Mouse (Mus musculus) midbrain, embryonic 11.5 days (tissue): ENCODE data around the gene 5730409E04Rik. TPM values are rescaled to one million over a fixed set of nuclear protein-coding genes. Genes with fewer than 3 reads are reported as not detected.

Experiments used
- ATAC-seq: fragments of 200-750 bp; cut with Nextera tagmentation; 2 replicates; pipeline ENCODE4 v1.8.0; 2017; ENCODE audit warnings: moderate TSS enrichment, moderate library complexity; ENCODE audit not compliant: low FRiP score
- DNase-seq: peaks from one replicate; pipeline ENCODE4 v3.0.0; 2015; ENCODE audit warnings: low spot score; ENCODE audit errors: missing footprints
- H3K27ac ChIP-seq: fragments of 300-500 bp; sonication (generic); 2 replicates; pipeline ENCODE4 v1.5.1; 2014; ENCODE audit warnings: low read depth, low read length
- H3K27me3 ChIP-seq: fragments of 300-500 bp; sonication (generic); 2 replicates; pipeline ENCODE4 v1.6.1; 2014; ENCODE audit warnings: mild to moderate bottlenecking, low read length, moderate library complexity, mixed read lengths; ENCODE audit not compliant: control insufficient read depth, insufficient read depth
- H3K36me3 ChIP-seq: fragments of 300-500 bp; sonication (generic); 2 replicates; pipeline ENCODE4 v1.6.1; 2014; ENCODE audit warnings: mild to moderate bottlenecking, low read length, moderate library complexity, mixed read lengths; ENCODE audit not compliant: control insufficient read depth, insufficient read depth
- H3K4me1 ChIP-seq: fragments of 300-500 bp; sonication (generic); 2 replicates; pipeline ENCODE4 v1.6.1; 2014; ENCODE audit warnings: low read length; ENCODE audit not compliant: control insufficient read depth, insufficient read depth
- H3K4me2 ChIP-seq: fragments of 300-500 bp; sonication (generic); 2 replicates; pipeline ENCODE4 v1.6.1; 2014; ENCODE audit warnings: mild to moderate bottlenecking, moderate library complexity
- H3K4me3 ChIP-seq: fragments of 300-500 bp; sonication (generic); 2 replicates; pipeline ENCODE4 v1.5.1; 2014; ENCODE audit warnings: low read depth, low read length
- H3K9ac ChIP-seq: fragments of 300-500 bp; sonication (generic); 2 replicates; pipeline ENCODE4 v1.6.1; 2014; ENCODE audit warnings: low read length
- H3K9me3 ChIP-seq: fragments of 300-500 bp; sonication (generic); 2 replicates; pipeline ENCODE4 v1.6.1; 2016; ENCODE audit warnings: low read length; ENCODE audit not compliant: control insufficient read depth
- WGBS: fragments of 180-500 bp; shearing (Covaris S2); extraction: QIAGEN DNeasy Blood & Tissue Kit; methylation state at CpG from one replicate; pipeline ENCODE4 v1.1.7; 2014; 5-methylcytosine and 5-hydroxymethylcytosine counted together
- microRNA-seq: library from miRNA; unstranded; fragments of <30 nt; microRNA quantifications from one replicate; pipeline ENCODE4, GENCODE M21; 2017
- polyA plus RNA-seq: library from polyadenylated mRNA; unstranded; fragments of >200 nt; fragmentation: Nextera tagmentation; extraction: Ambion mirVana; gene quantifications from 2 replicates; pipeline ENCODE4 v1.2.1, GENCODE M21; 2014

The 5730409E04Rik gene
- polyA plus RNA-seq, 1 experiment from 2014 or later, result 1.7 TPM

- no peak overlapping the region for H3K4me2 ChIP-seq
- no peaks in the 10 kb centered on the region; the same call in 1 of the 2 replicates for H3K27me3 ChIP-seq
- no peak overlapping the region for H3K27ac ChIP-seq
- H3K9ac ChIP-seq, result no peak overlapping the region
- H3K9me3 ChIP-seq, result no peaks in the 10 kb centered on the region
- ATAC-seq, result no peak
- 80% methylated on average over 10 of the region's 10 CpGs for WGBS
- no peaks in the 10 kb centered on the region for H3K4me1 ChIP-seq
- DNase-seq, result no peak
- H3K36me3 ChIP-seq, result no peaks in the 10 kb centered on the region
- H3K4me3 ChIP-seq, result no peak overlapping the region
These were observed 34.8 kb downstream of the 5730409E04Rik start for GRCm38 (mm10) chr4:126644333-126644963.

DNA sequence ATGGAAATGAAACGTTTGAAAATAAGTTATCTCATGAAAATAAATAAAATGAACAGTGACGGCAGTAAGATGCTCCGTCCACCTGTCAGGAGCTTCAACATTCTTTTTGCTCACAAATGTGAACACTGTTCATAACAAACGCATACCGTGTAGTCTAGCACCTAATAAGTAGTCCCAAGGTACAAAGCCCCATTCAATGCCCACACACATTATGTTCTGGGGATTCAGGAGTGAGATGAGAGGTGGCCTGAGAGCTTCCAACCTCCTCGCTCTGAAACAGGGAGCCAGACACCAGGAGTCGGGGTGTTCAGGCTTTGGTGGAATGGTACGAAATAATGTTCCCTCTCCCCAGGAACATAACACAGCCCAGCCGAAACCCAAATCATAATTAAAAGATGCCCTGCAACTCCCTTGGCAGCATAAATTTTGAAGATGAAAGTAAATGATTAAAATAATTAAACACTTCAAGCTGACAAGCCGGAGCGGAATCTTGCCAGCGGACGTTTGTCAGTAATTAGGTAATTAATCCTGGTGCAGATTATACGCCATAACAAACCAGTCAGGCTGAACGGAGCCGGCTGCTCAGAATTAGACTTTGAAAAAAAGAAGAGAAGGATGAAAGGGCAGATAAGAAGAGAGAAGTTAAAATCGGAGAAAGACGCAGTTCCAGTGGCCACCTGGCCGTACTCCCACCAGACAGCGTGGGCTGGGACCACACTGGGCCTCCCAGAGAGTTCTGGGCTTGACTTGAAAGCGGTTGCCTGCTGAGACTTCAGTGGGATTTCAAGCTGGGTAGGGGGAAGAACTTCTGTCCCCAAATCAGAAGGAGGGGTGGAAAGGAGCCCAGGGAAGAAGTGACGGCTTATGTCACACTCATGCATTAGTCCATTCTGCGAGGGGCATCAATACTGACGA lies 38.6 kb downstream of the 5730409E04Rik start:
- no peaks in the 10 kb centered on the region for H3K9me3 ChIP-seq
- no peaks in the 10 kb centered on the region; the same call in 1 of the 2 replicates for H3K27me3 ChIP-seq
- WGBS, result 36% methylated on average over 24 of the region's 24 CpGs
- H3K27ac ChIP-seq, result no peak overlapping the region
- H3K4me1 ChIP-seq, result no peaks in the 10 kb centered on the region
- DNase-seq (no peak), ATAC-seq (no peak)
- H3K4me3 ChIP-seq, result no peak overlapping the region
- H3K9ac ChIP-seq, result no peak overlapping the region
- H3K4me2 ChIP-seq, result no peak overlapping the region
- no peaks in the 10 kb centered on the region for H3K36me3 ChIP-seq

GRCm38 (mm10) chr4:126653148-126653547 lies 43.5 kb downstream of the 5730409E04Rik start:
- H3K36me3 ChIP-seq, result no peaks in the 10 kb centered on the region
- H3K27ac ChIP-seq, result no peak overlapping the region
- no peaks in the 10 kb centered on the region for H3K9me3 ChIP-seq
- H3K4me3 ChIP-seq, result no peak overlapping the region
- H3K4me1 ChIP-seq, result no peaks in the 10 kb centered on the region
- H3K4me2 ChIP-seq, result no peak overlapping the region
- ATAC-seq (no peak), DNase-seq (no peak)
- no peak overlapping the region for H3K9ac ChIP-seq
- WGBS, result 84% methylated on average over 5 of the region's 5 CpGs
- H3K27me3 ChIP-seq, result no peaks in the 10 kb centered on the region

DNA sequence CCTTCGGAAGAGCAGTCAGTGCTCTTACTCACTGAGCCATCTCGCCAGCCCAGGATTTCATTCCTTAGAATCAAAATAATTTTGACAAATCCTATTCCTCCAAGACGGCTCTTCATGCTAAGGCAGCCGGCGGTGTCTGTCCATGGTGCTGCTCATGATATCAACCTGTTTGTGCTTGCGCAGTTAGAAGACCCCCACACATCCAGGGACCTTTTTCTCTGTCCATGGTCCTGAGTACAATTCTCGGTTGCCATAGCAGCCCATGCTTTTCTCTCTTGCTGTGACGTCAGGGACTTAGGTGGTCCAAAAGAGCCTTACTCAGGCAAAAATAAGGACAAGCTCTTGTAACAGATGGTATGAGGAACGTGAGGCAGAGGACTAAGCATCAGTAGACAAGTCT lies 45.7 kb downstream of the 5730409E04Rik start:
- Histone ChIP-seq H3K36me3 (no peaks in the 10 kb centered on the region), H3K9me3 (no peaks in the 10 kb centered on the region), H3K9ac (no peak overlapping the region), H3K4me2 (no peak overlapping the region), H3K4me3 (no peak overlapping the region), H3K27ac (no peak overlapping the region), H3K27me3 (0 out of 2 replicates have a peak, but pooled peaks cover 2% of the 10 kb centered on the region), H3K4me1 (no peaks in the 10 kb centered on the region)
- DNase-seq (peak; percentile 89), ATAC-seq (no peak)
- WGBS, result 13% methylated on average over 9 of the region's 9 CpGs

DNA sequence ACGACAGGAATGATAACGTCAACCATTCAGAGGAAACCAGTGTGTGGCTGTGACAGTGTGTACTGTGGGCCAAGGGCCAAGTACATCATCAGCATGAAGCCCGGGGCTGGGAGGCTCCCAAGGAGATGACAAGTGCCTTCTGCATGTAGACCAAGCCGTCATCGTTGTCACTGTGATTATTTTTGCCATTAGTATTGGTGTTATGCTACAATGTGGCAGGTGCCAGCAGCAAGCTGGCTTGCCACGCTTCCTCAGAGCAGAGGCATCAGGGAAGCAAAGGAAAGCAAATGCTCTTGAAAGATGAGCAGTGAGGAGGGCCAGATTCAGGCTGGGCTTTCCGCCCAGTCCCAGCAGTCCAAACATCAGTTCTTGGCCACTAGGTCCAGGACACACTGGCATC lies 51.6 kb downstream of the 5730409E04Rik start:
- ATAC-seq (no peak), DNase-seq (no peak)
- H3K9me3 ChIP-seq, result no peaks in the 10 kb centered on the region
- WGBS, result 77% methylated on average over 7 of the region's 7 CpGs
- no peak overlapping the region for H3K9ac ChIP-seq
- no peak overlapping the region for H3K4me2 ChIP-seq
- H3K4me3 ChIP-seq, result no peak overlapping the region
- 0 out of 2 replicates have a peak, but pooled peaks cover 2% of the 10 kb centered on the region for H3K27me3 ChIP-seq
- no peaks in the 10 kb centered on the region for H3K36me3 ChIP-seq
- no peak overlapping the region for H3K27ac ChIP-seq
- no peaks in the 10 kb centered on the region for H3K4me1 ChIP-seq

Small RNA genes within 50 kb of the gene (microRNA-seq; reads per million reads assigned to microRNA genes)
- gene Mir7119, result 0.57 reads per million

Other genes starting within 250 kb of the 5730409E04Rik start
- 12.2 and 13.3 TPM in 2 replicates for gene Ago3, start 180.3 kb upstream of the 5730409E04Rik start, polyA plus RNA-seq
- 27.8 and 28.4 TPM in 2 replicates for gene Ago1, start 141.2 kb upstream of the 5730409E04Rik start, polyA plus RNA-seq
- 3.0 and 3.6 TPM in 2 replicates for gene Ago4, start 76.3 kb upstream of the 5730409E04Rik start, polyA plus RNA-seq
- gene Clspn, start 52.9 kb upstream of the 5730409E04Rik start, polyA plus RNA-seq, result 50.4 and 54.4 TPM in 2 replicates
- gene Psmb2, start 67.8 kb downstream of the 5730409E04Rik start, polyA plus RNA-seq, result 523 and 552 TPM in 2 replicates
- 1.5 and 1.6 TPM in 2 replicates for gene Tfap2e, start 126.4 kb downstream of the 5730409E04Rik start, polyA plus RNA-seq
- 22.0 and 23.3 TPM in 2 replicates for gene Ncdn, start 143.6 kb downstream of the 5730409E04Rik start, polyA plus RNA-seq
- 23.8 and 26.2 TPM in 2 replicates for gene AU040320, start 143.7 kb downstream of the 5730409E04Rik start, polyA plus RNA-seq